Mouse (Mus musculus) bone marrow macrophage, adult 2 months (primary cell): Measurements from ENCODE around the gene Thoc5.

Experiments used
- CTCF ChIP-seq: IDR thresholded peaks from 2 replicates; pipeline ENCODE4 v1.5.1; 2012; ENCODE audit warnings: low read depth, mild to moderate bottlenecking, low read length, moderate library complexity
- POLR2A ChIP-seq: IDR thresholded peaks from 2 replicates; pipeline ENCODE4 v1.6.1; 2012; ENCODE audit warnings: mild to moderate bottlenecking, low read depth, low read length, borderline replicate concordance

DNA sequence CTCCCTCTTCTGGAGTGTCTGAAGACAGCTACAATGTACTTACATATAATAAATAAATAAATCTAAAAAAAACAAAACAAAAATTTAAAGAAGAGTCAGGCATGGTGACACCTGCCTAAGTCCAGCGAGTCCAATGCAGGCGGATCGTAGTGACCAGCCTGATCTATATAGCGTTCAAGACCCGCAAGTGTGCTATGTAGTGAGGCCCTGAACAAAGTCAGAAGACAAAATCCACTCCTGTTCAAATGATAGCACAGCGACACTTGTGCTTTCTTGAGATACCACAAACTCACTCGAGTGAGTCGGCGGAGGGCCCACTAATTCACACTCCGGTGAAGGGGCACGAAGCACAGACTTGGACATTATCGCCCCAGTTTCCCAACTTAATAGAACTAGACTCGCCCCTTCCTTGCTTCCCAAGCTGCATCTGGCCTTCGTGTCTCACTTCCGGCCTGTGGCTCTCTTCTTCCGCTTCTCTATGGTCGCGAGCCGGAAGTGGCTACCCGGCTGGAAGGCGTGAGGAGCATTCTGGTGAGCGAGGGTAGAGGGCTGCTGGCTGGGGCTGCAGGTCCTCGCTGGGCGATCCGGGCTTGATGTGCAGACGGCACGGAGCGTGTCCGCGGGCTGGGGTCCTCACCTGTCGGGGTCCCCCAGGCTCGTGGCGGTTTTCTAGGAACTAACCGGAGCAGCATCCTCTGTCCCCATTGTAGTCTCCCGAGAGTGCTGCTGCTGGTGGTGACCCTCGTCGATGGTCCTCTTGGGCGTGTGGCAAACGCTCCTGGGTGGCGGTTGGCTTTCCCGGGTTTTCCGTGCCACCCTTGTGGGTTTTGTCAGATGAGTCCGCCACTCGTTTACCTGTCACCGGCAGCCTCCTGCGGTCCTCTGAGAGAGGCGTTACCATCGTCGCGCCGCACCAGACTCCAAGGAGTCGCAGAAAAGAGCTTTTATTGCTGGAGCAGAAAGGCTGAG is at the start of gene Thoc5:
- no peak for TF ChIP-seq CTCF
- TF ChIP-seq POLR2A, result no peak
